Mouse (Mus musculus) erythroblast, embryonic 14.5 days (primary cell): Measurements from ENCODE around the gene Spn.

ENCODE experiments used
- GATA1 ChIP-seq: IDR thresholded peaks from 2 replicates; pipeline ENCODE4 v1.6.1; 2012; ENCODE audit warnings: low read length, inconsistent platforms, mixed read lengths
- TAL1 ChIP-seq: IDR thresholded peaks from 3 replicates; pipeline ENCODE4 v1.6.1; 2012; ENCODE audit warnings: low read length, inconsistent platforms, mixed read lengths

- TF ChIP-seq TAL1 (no peak), GATA1 (no peak)
Observed at GRCm38 (mm10) chr7:127104560-127105332, 32.9 kb downstream of the Spn start.
